In genomic region chr16:10479857-10480256, GRCm38 (mm10) we compare ENCODE assay signal across 26 mouse cellular contexts. TPM values are rescaled to one million over a fixed set of nuclear protein-coding genes. Genes with fewer than 3 reads are reported as not detected.
DNase-seq lines count a peak whose midpoint lies in the region; ATAC-seq and TF ChIP-seq lines count a peak whose summit lies in the region.
"Had no signal": no experiment of that assay in that cellular context is flagged by ENCODE, and none has a peak within 500 bp of the region (broad histone marks: within the 10 kb centered on the region; RNA-seq: fewer than 3 reads in every experiment).

Gene Ciita, plus strand, starts transcription at chr16:10480059.

- H3K9me3 ChIP-seq in liver, embryonic 12.5 days (replicated peaks): no peaks in the 10 kb centered on the region
- no peaks in the 10 kb centered on the region for H3K9me3 ChIP-seq in CH12.LX (replicated peaks; ENCODE audit: low read length)
- no peaks in the 10 kb centered on the region for H3K9me3 ChIP-seq in midbrain, embryonic 13.5 days
- H3K9me3 ChIP-seq: forebrain, embryonic 13.5 days; heart, embryonic 12.5 days; hindbrain, embryonic 13.5 days had no signal

- no peak for TF ChIP-seq RAD21 in CH12.LX (IDR thresholded peaks at IDR 0.05; ENCODE audit: low read depth, low read length)

- no peak for ATAC-seq in liver, embryonic 12.5 days
- peak; percentile 70 for ATAC-seq in megakaryocyte, adult 5-6 weeks (ENCODE audit: poor library complexity, severe bottlenecking)
- no peak for ATAC-seq in midbrain, embryonic 13.5 days
- ATAC-seq: CD4-positive, CD25-positive, alpha-beta regulatory T cell, adult 4 months; forebrain, embryonic 13.5 days; intestine, postnatal 0 days had no signal

- no peak within 1 kb of the TSS for H3K9ac ChIP-seq in liver, adult 2 months (ENCODE audit: low read depth, low read length)
- H3K9ac ChIP-seq in liver, embryonic 12.5 days: no peak within 1 kb of the TSS
- no peak within 1 kb of the TSS for H3K9ac ChIP-seq in CH12.LX (ENCODE audit: insufficient read depth, low read depth)
- H3K9ac ChIP-seq in midbrain, embryonic 13.5 days (replicated peaks): no peak within 1 kb of the TSS
- H3K9ac ChIP-seq: forebrain, embryonic 13.5 days; heart, embryonic 12.5 days; hindbrain, embryonic 13.5 days had no signal

- H3K4me2 ChIP-seq in liver, embryonic 12.5 days: no peak within 1 kb of the TSS
- H3K4me2 ChIP-seq in CH12.LX (ENCODE audit: insufficient read depth, low read depth, poor library complexity, severe bottlenecking): no peak within 1 kb of the TSS
- no peak within 1 kb of the TSS for H3K4me2 ChIP-seq in midbrain, embryonic 13.5 days (replicated peaks)
- H3K4me2 ChIP-seq: forebrain, embryonic 13.5 days; heart, embryonic 12.5 days; hindbrain, embryonic 13.5 days had no signal

- no peak for TF ChIP-seq EP300 in CH12.LX (IDR thresholded peaks at IDR 0.05; ENCODE audit: low read length)

- no peak within 1 kb of the TSS for H3K27ac ChIP-seq in liver, adult 2 months (replicated peaks; ENCODE audit: insufficient read depth, low read depth, low read length)
- H3K27ac ChIP-seq in liver, embryonic 12.5 days: no peak within 1 kb of the TSS
- no peak within 1 kb of the TSS for H3K27ac ChIP-seq in CH12.LX (ENCODE audit: insufficient read depth, low read depth)
- peak within 1 kb of the TSS; percentile 35 for H3K27ac ChIP-seq in bone marrow macrophage, adult 2 months (ENCODE audit: insufficient read depth, low read depth, low read length)
- H3K27ac ChIP-seq in midbrain, embryonic 13.5 days: no peak within 1 kb of the TSS
- H3K27ac ChIP-seq: forebrain, embryonic 13.5 days; hindbrain, embryonic 13.5 days had no signal

- H3K4me3 ChIP-seq in liver, adult 2 months (ENCODE audit: insufficient read depth, low read depth, low read length): peak within 1 kb of the TSS; percentile 38; the same call in 1 of the 2 replicates
- H3K4me3 ChIP-seq in liver, embryonic 12.5 days: no peak within 1 kb of the TSS
- H3K4me3 ChIP-seq in CH12.LX (replicated peaks in 1 of 3; ENCODE audit: low read depth in 2 of 3, low read length in 2 of 3, poor library complexity in 1 of 3): no peak within 1 kb of the TSS
- H3K4me3 ChIP-seq in bone marrow macrophage, adult 2 months (ENCODE audit: insufficient read depth, low read length): no peak within 1 kb of the TSS
- H3K4me3 ChIP-seq in midbrain, embryonic 13.5 days (replicated peaks): no peak within 1 kb of the TSS
- H3K4me3 ChIP-seq: erythroblast, embryonic 14.5 days; forebrain, embryonic 13.5 days; heart, embryonic 12.5 days; hindbrain, embryonic 13.5 days had no signal

- in situ Hi-C loops in CH12.LX (cut with MboI; ENCODE audit: low pct_ligation_motif_present, low pct_unique_long_range_greater_than_20kb, low sequenced_read_pairs): no loop called here

- peaks cover 4% of the 10 kb centered on the region; the same call in 1 of the 2 replicates for H3K4me1 ChIP-seq in liver, adult 2 months (ENCODE audit: control insufficient read depth, insufficient read depth, low read length)
- H3K4me1 ChIP-seq in liver, embryonic 12.5 days: no peaks in the 10 kb centered on the region
- peaks cover 16 to 43% of the 10 kb centered on the region in 2 experiments for H3K4me1 ChIP-seq in CH12.LX (ENCODE audit: control insufficient read depth in 1 of 2, insufficient read depth in 2 of 2)
- peaks cover 66% of the 10 kb centered on the region for H3K4me1 ChIP-seq in bone marrow macrophage, adult 2 months (ENCODE audit: control insufficient read depth, insufficient read depth, low read length)
- no peaks in the 10 kb centered on the region for H3K4me1 ChIP-seq in midbrain, embryonic 13.5 days (replicated peaks)
- H3K4me1 ChIP-seq: forebrain, embryonic 13.5 days; hindbrain, embryonic 13.5 days had no signal

- dilution Hi-C loops in CH12.LX (cut with MboI; ENCODE audit: extremely low pct_ligation_motif_present, extremely low pct_unique_long_range_greater_than_20kb, low sequenced_read_pairs): no loop called here

- no peaks in the 10 kb centered on the region for H3K36me3 ChIP-seq in liver, adult 2 months (ENCODE audit: control insufficient read depth, insufficient read depth, low read length)
- H3K36me3 ChIP-seq in liver, embryonic 12.5 days: no peaks in the 10 kb centered on the region
- H3K36me3 ChIP-seq in CH12.LX (replicated peaks in 1 of 2; ENCODE audit: control insufficient read depth in 1 of 2, insufficient read depth in 1 of 2, low read length in 1 of 2): no peaks in the 10 kb centered on the region
- H3K36me3 ChIP-seq in midbrain, embryonic 13.5 days: no peaks in the 10 kb centered on the region
- H3K36me3 ChIP-seq: heart, embryonic 12.5 days; hindbrain, embryonic 13.5 days had no signal

- no peaks in the 10 kb centered on the region for H3K79me2 ChIP-seq in liver, adult 2 months (ENCODE audit: control insufficient read depth, insufficient read depth, low read length)
- no peaks in the 10 kb centered on the region for H3K79me2 ChIP-seq in CH12.LX (replicated peaks; ENCODE audit: control insufficient read depth, extremely low read depth, insufficient read depth, poor library complexity, severe bottlenecking)

- 74% methylated on average over 5 of the region's 5 CpGs for WGBS in liver, adult 2 months
- 46% methylated on average over 5 of the region's 5 CpGs for WGBS in liver, embryonic 12.5 days (ENCODE audit: insufficient replicate concordance)
- WGBS in midbrain, embryonic 13.5 days: 84% methylated on average over 5 of the region's 5 CpGs

- TF ChIP-seq CTCF in liver, adult 2 months (IDR thresholded peaks at IDR 0.05; ENCODE audit: low read depth, low read length): no peak
- TF ChIP-seq CTCF in CH12.LX (conservative IDR thresholded peaks at IDR 0.05 in 1 of 2, IDR thresholded peaks at IDR 0.05 in 1 of 2; ENCODE audit: low read depth in 2 of 2, low read length in 2 of 2): no peak
- no peak for TF ChIP-seq CTCF in bone marrow macrophage, adult 2 months (IDR thresholded peaks at IDR 0.05; ENCODE audit: low read depth, low read length)

- no peaks in the 10 kb centered on the region for H3K27me3 ChIP-seq in liver, adult 2 months (ENCODE audit: control insufficient read depth, insufficient read depth, low read length)
- H3K27me3 ChIP-seq in liver, embryonic 12.5 days (replicated peaks): no peaks in the 10 kb centered on the region; the same call in 1 of the 2 replicates
- H3K27me3 ChIP-seq in CH12.LX (replicated peaks): no peaks in the 10 kb centered on the region
- H3K27me3 ChIP-seq in midbrain, embryonic 13.5 days: no peaks in the 10 kb centered on the region
- H3K27me3 ChIP-seq: forebrain, embryonic 13.5 days; hindbrain, embryonic 13.5 days had no signal

- TF ChIP-seq POLR2A in liver, adult 2 months (IDR thresholded peaks at IDR 0.05; ENCODE audit: extremely low read depth, insufficient read depth, low read length): no peak
- TF ChIP-seq POLR2A in CH12.LX (IDR thresholded peaks at IDR 0.05; ENCODE audit: low read depth, low read length): no peak
- TF ChIP-seq POLR2A in bone marrow macrophage, adult 2 months (IDR thresholded peaks at IDR 0.05; ENCODE audit: borderline replicate concordance, low read depth, low read length): no peak

- DNase-seq in liver, adult 2 months (ENCODE audit: extremely low read depth, low read depth, low spot score): no peak
- no peak for DNase-seq in CH12.LX (ENCODE audit: extremely low read depth)
- DNase-seq in layer of hippocampus, adult 11-12 months (ENCODE audit: low spot score): no peak
- DNase-seq: adrenal gland, postnatal 36 days; cerebellum, adult 11 months; cerebellum, adult 9-11 months; gastrocnemius, postnatal 10 days; heart, postnatal 4 days; kidney, postnatal 25 days; liver; lung, postnatal 4 days; midbrain, embryonic 14.5 days; right cerebral cortex, adult 18-20 months; thymus, postnatal 36 days had no signal

TF ChIP-seq in CH12.LX, 34 proteins besides CTCF, POLR2A, EP300 and RAD21:
- no peak for TF ChIP-seq ELF1 (IDR thresholded peaks at IDR 0.05; ENCODE audit: low read depth, low read length)
- TF ChIP-seq ZC3H11A (IDR thresholded peaks at IDR 0.05; ENCODE audit: low read depth, low read length): no peak
- TF ChIP-seq JUND (conservative IDR thresholded peaks at IDR 0.05; ENCODE audit: low read depth, low read length): no peak
- no peak for TF ChIP-seq JUN (IDR thresholded peaks at IDR 0.05; ENCODE audit: insufficient read depth, low read depth, low read length)
- TF ChIP-seq ZMIZ1 (IDR thresholded peaks at IDR 0.05; ENCODE audit: low read depth, low read length): no peak
- TF ChIP-seq ZKSCAN1 (IDR thresholded peaks at IDR 0.05; ENCODE audit: borderline replicate concordance, low read depth, low read length): no peak
- no peak for TF ChIP-seq ZNF384 (IDR thresholded peaks at IDR 0.05; ENCODE audit: low read depth, low read length)
- TF ChIP-seq HCFC1 (IDR thresholded peaks at IDR 0.05; ENCODE audit: low read depth, low read length): no peak
- no peak for TF ChIP-seq SMC3 (IDR thresholded peaks at IDR 0.05; ENCODE audit: low read depth, low read length)
- TF ChIP-seq MAZ (IDR thresholded peaks at IDR 0.05; ENCODE audit: low read depth, low read length): no peak
- TF ChIP-seq CHD2 (IDR thresholded peaks at IDR 0.05; ENCODE audit: low read length): no peak

RNA-seq across cellular contexts. Expression of gene Ciita, which starts in this region (rescaled TPM):
- total RNA-seq in liver, adult 2 months (2014; rRNA removed): 1.0 and 2.2 TPM in 2 replicates
- polyA plus RNA-seq in liver, adult 2 months (2012; rRNA removed): 0.51 and 1.1 TPM in 2 replicates
- polyA plus RNA-seq in liver, embryonic 12.5 days (2016; fragmentation: Nextera tagmentation; extraction: Ambion mirVana): 0.13 TPM in 1 of 2 replicates, not detected in the other
- total RNA-seq in CH12.LX (2012; rRNA removed): 32.7 and 39.8 TPM in 2 replicates
- total RNA-seq in CH12.LX (2014; rRNA removed): 38.8 and 39.1 TPM in 2 replicates
- polyA plus RNA-seq in CH12.LX (2012; ENCODE audit: insufficient read length, low read depth): 62.3 and 69.6 TPM in 2 replicates
- 59.0 and 67.4 TPM in 2 replicates for polyA plus RNA-seq in bone marrow macrophage, adult 2 months (2012; ENCODE audit: insufficient read depth, insufficient read length, missing spikeins)
- total RNA-seq in megakaryocyte, adult 5-6 weeks (2015): 2.5 and 3.3 TPM in 2 replicates
- 3.2 and 3.7 TPM in 2 replicates for total RNA-seq in megakaryocyte, adult 5-6 weeks (2017)
- 0.40 and 0.67 TPM in 2 replicates for polyA plus RNA-seq in midbrain, embryonic 13.5 days (2015; fragmentation: Nextera tagmentation; extraction: Ambion mirVana)
- total RNA-seq: layer of hippocampus, postnatal 25 days; left cerebral cortex, postnatal 10 days had no signal
- polyA plus RNA-seq: erythroblast, embryonic 14.5 days had no signal

Comparison
In these comparisons a context has a peak if more than half of its experiments do, and no peak if none do; other contexts are left out.
1. RNA of gene Ciita (total RNA-seq): 32.7 to 39.8 TPM in CH12.LX; 2.5 to 3.7 TPM in megakaryocyte, adult 5-6 weeks and 1.0 to 2.2 TPM in liver, adult 2 months; every median in the first group is over 4 times any median in the second.
2. RNA of gene Ciita (polyA plus RNA-seq): 62.3 to 69.6 TPM in CH12.LX and 59.0 to 67.4 TPM in bone marrow macrophage, adult 2 months; 0.51 to 1.1 TPM in liver, adult 2 months, 0.40 to 0.67 TPM in midbrain, embryonic 13.5 days and 0.13 TPM in liver, embryonic 12.5 days; every median in the first group is over 10 times any median in the second.